Mouse (Mus musculus) brain, embryonic 14.5 days (tissue): ENCODE results near the gene Tbc1d30.

ENCODE experiments used
- CTCF ChIP-seq: fragments of 200-500 bp; IDR thresholded peaks from 2 replicates; pipeline ENCODE4 v1.5.1; 2012; ENCODE audit warnings: inconsistent platforms, mild to moderate bottlenecking, moderate library complexity, borderline replicate concordance; ENCODE audit not compliant: insufficient read depth, insufficient read length; ENCODE audit errors: extremely low read depth
- POLR2A ChIP-seq: fragments of 200-500 bp; IDR thresholded peaks from 2 replicates; pipeline ENCODE4 v1.6.1; 2012; ENCODE audit warnings: mild to moderate bottlenecking, inconsistent platforms, borderline replicate concordance; ENCODE audit not compliant: poor library complexity, insufficient read depth, insufficient read length, severe bottlenecking; ENCODE audit errors: extremely low read depth

- TF ChIP-seq CTCF, result no peak
- no peak for TF ChIP-seq POLR2A
Observed at GRCm38 (mm10) chr10:121282926-121283325, 68.2 kb downstream of the Tbc1d30 start.
